Mouse (Mus musculus) heart, postnatal 0 days (tissue): Measurements from ENCODE around the gene Ptges3l.

Experiments
- CTCF ChIP-seq: IDR thresholded peaks from 2 replicates; pipeline ENCODE4 v1.5.1; 2016; ENCODE audit warnings: antibody characterized with exemption, control low read depth, low read depth
- EP300 ChIP-seq: IDR thresholded peaks from 2 replicates; pipeline ENCODE4 v1.6.1; 2016; ENCODE audit warnings: antibody characterized with exemption, low read depth

- TF ChIP-seq CTCF: no peak
- no peak for TF ChIP-seq EP300
Observed at GRCm38 (mm10) chr11:101464211-101465100, 39.3 kb upstream of the Ptges3l start, which contains the start of gene Rnd2.
